Mouse (Mus musculus): Measurements from ENCODE around the gene Sept8.
A peak's percentile ranks its signal among the peaks of the same experiment; 100 is the strongest.

The Sept8 gene

GRCm38 (mm10) chr11:53585510-53585909, 66.5 kb downstream of the Sept8 start:
- no peak for DNase-seq

DNA sequence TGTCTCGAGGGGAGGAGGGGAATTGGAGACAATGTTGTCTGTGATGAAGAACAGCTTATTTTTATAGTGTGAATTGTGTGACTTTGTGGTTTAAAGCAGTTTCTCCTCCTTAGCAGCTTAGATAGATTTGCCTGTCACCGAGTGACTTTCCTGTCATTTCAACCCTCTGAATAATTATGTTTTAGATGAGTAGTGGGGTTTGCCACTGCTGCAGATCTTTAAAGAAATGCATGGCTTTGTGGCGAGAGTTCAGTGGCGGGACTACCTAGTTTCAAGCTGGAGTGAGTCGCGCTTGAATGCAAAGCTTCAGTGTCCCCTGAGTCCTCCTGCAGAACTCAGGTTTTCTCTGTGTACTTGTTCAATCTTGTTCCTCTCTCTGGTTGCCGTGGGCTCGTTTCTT, 69.2 kb downstream of the Sept8 start:
- no peak for DNase-seq

- peak; percentile 76 for DNase-seq
These were observed 71.3 kb downstream of the Sept8 start for GRCm38 (mm10) chr11:53590368-53590768.

GRCm38 (mm10) chr11:53591116-53591515, 72.1 kb downstream of the Sept8 start:
- DNase-seq, result no peak
